Mouse (Mus musculus) heart, adult 2 months (tissue): ENCODE data around the gene Cfap299.

Experiments
- CTCF ChIP-seq: fragments of 200-600 bp; IDR thresholded peaks from 2 replicates; pipeline ENCODE4 v1.8.1; 2022; ENCODE audit warnings: antibody characterized with exemption, mild to moderate bottlenecking, moderate library complexity
- POLR2A ChIP-seq: fragments of 200-500 bp; IDR thresholded peaks from 2 replicates; pipeline ENCODE4 v1.6.1; 2011; ENCODE audit warnings: mild to moderate bottlenecking, low read depth, low read length, control low read depth; ENCODE audit not compliant: insufficient read depth

DNA sequence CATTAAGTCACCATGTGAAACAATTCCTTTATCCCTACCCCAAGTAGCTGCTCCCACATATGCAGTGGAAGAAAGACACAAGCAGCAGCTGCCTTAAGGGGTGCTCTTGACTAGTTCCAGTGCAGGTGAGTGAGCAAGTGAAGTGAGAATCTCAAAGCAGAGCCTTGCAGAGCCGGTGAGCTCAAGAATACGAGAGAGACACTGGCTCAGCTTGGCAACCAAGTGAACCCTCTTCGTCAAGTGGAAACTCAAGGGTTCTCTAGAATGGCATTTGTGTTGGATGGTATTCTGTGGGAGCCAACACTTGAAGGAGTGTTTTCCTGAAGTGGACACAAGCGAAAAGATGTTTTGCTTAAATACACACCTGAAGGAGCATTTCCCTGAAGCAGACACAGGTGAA is 239.4 kb downstream of the Cfap299 start:
- no peak for TF ChIP-seq CTCF
- no peak for TF ChIP-seq POLR2A
